ENCODE assay signal across 10 mouse cellular contexts in the genomic region with DNA sequence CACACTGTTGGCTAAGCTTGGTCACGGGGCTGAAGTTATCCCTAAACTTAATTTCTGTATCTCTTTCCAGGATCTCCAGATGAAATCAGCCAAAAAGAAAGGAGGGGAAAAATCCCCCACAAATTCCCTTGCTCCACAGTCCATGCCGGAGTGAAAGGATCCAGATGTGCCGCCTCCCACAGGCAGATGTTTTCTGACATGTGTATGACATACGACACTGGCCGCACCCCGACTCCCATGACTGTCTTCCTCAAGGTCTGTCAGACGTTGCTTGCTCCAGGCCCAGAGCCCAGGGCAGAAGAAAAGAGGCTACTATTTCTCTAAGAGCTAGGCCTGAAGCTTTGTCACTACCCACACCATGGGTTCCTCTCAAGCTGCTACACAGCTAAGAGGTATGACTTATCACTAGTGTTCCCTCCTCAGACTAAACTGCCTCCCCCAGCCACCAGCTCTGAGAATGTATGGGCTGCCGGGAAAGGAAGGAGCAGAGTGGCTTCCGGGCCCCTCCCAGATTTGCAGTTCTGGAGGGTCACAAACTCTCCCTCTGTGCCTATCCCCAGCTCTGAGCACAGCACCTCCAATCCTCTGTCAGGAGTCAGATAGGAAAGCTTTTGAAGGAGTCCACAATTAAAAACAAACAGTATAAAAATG. TPM values are rescaled to one million over a fixed set of nuclear protein-coding genes. Genes with fewer than 3 reads are reported as not detected.
DNase-seq lines count a peak whose midpoint lies in the region; ATAC-seq lines count a peak whose summit lies in the region.
"Had no signal": no experiment of that assay in that cellular context is flagged by ENCODE, and none has a peak within 500 bp of the region (broad histone marks: within the 10 kb centered on the region; RNA-seq: fewer than 3 reads in every experiment).

No protein-coding gene starts in this region.

- no peaks in the 10 kb centered on the region for H3K27me3 ChIP-seq in lung, embryonic 15.5 days
- H3K27me3 ChIP-seq in intestine, embryonic 14.5 days (replicated peaks; ENCODE audit: control insufficient read depth, insufficient read depth, low read length): no peaks in the 10 kb centered on the region
- no peaks in the 10 kb centered on the region for H3K27me3 ChIP-seq in stomach, embryonic 16.5 days (ENCODE audit: control insufficient read depth, insufficient read depth, low read length)
- peaks cover 8% of the 10 kb centered on the region; the same call in 1 of the 2 replicates for H3K27me3 ChIP-seq in liver, embryonic 11.5 days (replicated peaks; ENCODE audit: control insufficient read depth, insufficient read depth, low read length)
- no peaks in the 10 kb centered on the region for H3K27me3 ChIP-seq in hindbrain, embryonic 12.5 days
- H3K27me3 ChIP-seq: midbrain, embryonic 12.5 days had no signal

- H3K27ac ChIP-seq in lung, embryonic 15.5 days: 0 out of 2 replicates have a peak overlapping the region, but pooled peaks have one; percentile 17
- H3K27ac ChIP-seq in intestine, embryonic 14.5 days (ENCODE audit: low read depth): peak overlapping the region; percentile 51
- H3K27ac ChIP-seq in stomach, embryonic 16.5 days (ENCODE audit: low read length): peak overlapping the region; percentile 77
- H3K27ac ChIP-seq in liver, embryonic 11.5 days (ENCODE audit: low read depth, low read length): no peak overlapping the region
- H3K27ac ChIP-seq in hindbrain, embryonic 12.5 days: no peak overlapping the region
- H3K27ac ChIP-seq: midbrain, embryonic 12.5 days had no signal

- DNase-seq in frontal cortex, postnatal 36 days (ENCODE audit: low spot score in 2 of 2): no peak
- no peak for DNase-seq in lung, postnatal 25 days (ENCODE audit: low spot score)
- peak; percentile 68 for DNase-seq in intestine, embryonic 14.5 days (ENCODE audit: low spot score)
- DNase-seq in liver, embryonic 11.5 days (ENCODE audit: low spot score): no peak
- DNase-seq: left cerebral cortex, postnatal 4 days had no signal

- peaks cover 31% of the 10 kb centered on the region for H3K4me1 ChIP-seq in lung, embryonic 15.5 days
- peaks cover 36% of the 10 kb centered on the region for H3K4me1 ChIP-seq in intestine, embryonic 14.5 days (replicated peaks; ENCODE audit: control insufficient read depth, insufficient read depth, low read length)
- H3K4me1 ChIP-seq in stomach, embryonic 16.5 days (ENCODE audit: control insufficient read depth, insufficient read depth, low read length): peaks cover 51% of the 10 kb centered on the region
- peaks cover 25% of the 10 kb centered on the region for H3K4me1 ChIP-seq in liver, embryonic 11.5 days (replicated peaks; ENCODE audit: control insufficient read depth, insufficient read depth, low read length)
- peaks cover 15% of the 10 kb centered on the region for H3K4me1 ChIP-seq in hindbrain, embryonic 12.5 days

- peak; percentile 66 for ATAC-seq in frontal cortex, adult (ENCODE audit: low TSS enrichment)
- ATAC-seq in lung, embryonic 15.5 days (ENCODE audit: borderline replicate concordance, extremely low read depth, low FRiP score, low TSS enrichment): peak; percentile 34; the same call in 1 of the 2 replicates
- ATAC-seq in intestine, embryonic 14.5 days (replicated peaks; ENCODE audit: low FRiP score, low TSS enrichment, low read depth): peak; percentile 75
- peak; percentile 60; the same call in 1 of the 2 replicates for ATAC-seq in stomach, embryonic 16.5 days (ENCODE audit: insufficient read depth, low FRiP score)
- ATAC-seq in liver, embryonic 11.5 days (replicated peaks; ENCODE audit: low FRiP score): no peak
- ATAC-seq in hindbrain, embryonic 12.5 days (ENCODE audit: low FRiP score): no peak

- peaks cover 46% of the 10 kb centered on the region for H3K36me3 ChIP-seq in lung, embryonic 15.5 days
- H3K36me3 ChIP-seq in intestine, embryonic 14.5 days (ENCODE audit: control insufficient read depth, insufficient read depth, low read length): peaks cover 60% of the 10 kb centered on the region
- peaks cover 32% of the 10 kb centered on the region for H3K36me3 ChIP-seq in stomach, embryonic 16.5 days (ENCODE audit: control insufficient read depth, insufficient read depth, low read length)
- H3K36me3 ChIP-seq in liver, embryonic 11.5 days (ENCODE audit: control insufficient read depth, insufficient read depth, low read length): peaks cover 7% of the 10 kb centered on the region
- peaks cover 82% of the 10 kb centered on the region for H3K36me3 ChIP-seq in hindbrain, embryonic 12.5 days

- no peaks in the 10 kb centered on the region for H3K9me3 ChIP-seq in lung, embryonic 15.5 days
- H3K9me3 ChIP-seq in intestine, embryonic 14.5 days (ENCODE audit: control insufficient read depth, low read length): no peaks in the 10 kb centered on the region
- no peaks in the 10 kb centered on the region for H3K9me3 ChIP-seq in stomach, embryonic 16.5 days (replicated peaks; ENCODE audit: control insufficient read depth, low read length)
- no peaks in the 10 kb centered on the region for H3K9me3 ChIP-seq in liver, embryonic 11.5 days (ENCODE audit: control insufficient read depth, low read length)
- no peaks in the 10 kb centered on the region for H3K9me3 ChIP-seq in hindbrain, embryonic 12.5 days (replicated peaks)
- H3K9me3 ChIP-seq: midbrain, embryonic 12.5 days had no signal

- 42% methylated on average over 9 of the region's 9 CpGs for WGBS in lung, embryonic 15.5 days
- WGBS in intestine, embryonic 14.5 days: 40% methylated on average over 9 of the region's 9 CpGs
- WGBS in stomach, embryonic 16.5 days: 48% methylated on average over 9 of the region's 9 CpGs
- 65% methylated on average over 9 of the region's 9 CpGs for WGBS in liver, embryonic 11.5 days
- WGBS in hindbrain, embryonic 12.5 days: 64% methylated on average over 9 of the region's 9 CpGs

- no peak overlapping the region for H3K4me3 ChIP-seq in lung, embryonic 15.5 days
- H3K4me3 ChIP-seq in intestine, embryonic 14.5 days (ENCODE audit: low read depth, low read length): no peak overlapping the region
- H3K4me3 ChIP-seq in stomach, embryonic 16.5 days (replicated peaks; ENCODE audit: low read length): no peak overlapping the region
- no peak overlapping the region for H3K4me3 ChIP-seq in liver, embryonic 11.5 days (ENCODE audit: low read depth, low read length)
- no peak overlapping the region for H3K4me3 ChIP-seq in hindbrain, embryonic 12.5 days
- H3K4me3 ChIP-seq: midbrain, embryonic 12.5 days had no signal

- H3K4me2 ChIP-seq in lung, embryonic 15.5 days: no peak overlapping the region
- no peak overlapping the region for H3K4me2 ChIP-seq in intestine, embryonic 14.5 days (ENCODE audit: low read length)
- H3K4me2 ChIP-seq in stomach, embryonic 16.5 days (ENCODE audit: low read depth, low read length): no peak overlapping the region
- H3K4me2 ChIP-seq in liver, embryonic 11.5 days: no peak overlapping the region
- no peak overlapping the region for H3K4me2 ChIP-seq in hindbrain, embryonic 12.5 days (replicated peaks)
- H3K4me2 ChIP-seq: midbrain, embryonic 12.5 days had no signal

- no peak overlapping the region for H3K9ac ChIP-seq in lung, embryonic 15.5 days
- H3K9ac ChIP-seq in intestine, embryonic 14.5 days (ENCODE audit: low read length): no peak overlapping the region
- no peak overlapping the region for H3K9ac ChIP-seq in stomach, embryonic 16.5 days (ENCODE audit: low read length)
- no peak overlapping the region for H3K9ac ChIP-seq in liver, embryonic 11.5 days (ENCODE audit: low read depth, low read length)
- H3K9ac ChIP-seq in hindbrain, embryonic 12.5 days: no peak overlapping the region
- H3K9ac ChIP-seq: midbrain, embryonic 12.5 days had no signal

RNA-seq across cellular contexts. Expression of a gene that starts 11.4 kb away (rescaled TPM):
- 72.6 and 73.6 TPM in 2 replicates for polyA plus RNA-seq in lung, embryonic 15.5 days (2015; fragmentation: Nextera tagmentation; extraction: Ambion mirVana)
- 92.1 and 96.6 TPM in 2 replicates for polyA plus RNA-seq in intestine, embryonic 14.5 days (2014; fragmentation: Nextera tagmentation; extraction: Ambion mirVana)
- polyA plus RNA-seq in stomach, embryonic 16.5 days (2015; fragmentation: Nextera tagmentation; extraction: Ambion mirVana): 95.6 and 102 TPM in 2 replicates
- polyA plus RNA-seq in liver, embryonic 11.5 days (2014; fragmentation: Nextera tagmentation; extraction: Ambion mirVana): 35.7 and 36.8 TPM in 2 replicates
- polyA plus RNA-seq in hindbrain, embryonic 12.5 days (2016; fragmentation: Nextera tagmentation; extraction: Ambion mirVana): 111 and 115 TPM in 2 replicates

RNA-seq across cellular contexts. Expression of a gene that starts 33.2 kb away (rescaled TPM):
- polyA plus RNA-seq in lung, embryonic 15.5 days (2015; fragmentation: Nextera tagmentation; extraction: Ambion mirVana): 33.1 and 37.6 TPM in 2 replicates
- polyA plus RNA-seq in intestine, embryonic 14.5 days (2014; fragmentation: Nextera tagmentation; extraction: Ambion mirVana): 28.5 and 29.4 TPM in 2 replicates
- 49.7 and 60.3 TPM in 2 replicates for polyA plus RNA-seq in stomach, embryonic 16.5 days (2015; fragmentation: Nextera tagmentation; extraction: Ambion mirVana)
- 28.7 TPM in 2 replicates for polyA plus RNA-seq in liver, embryonic 11.5 days (2014; fragmentation: Nextera tagmentation; extraction: Ambion mirVana)
- polyA plus RNA-seq in hindbrain, embryonic 12.5 days (2016; fragmentation: Nextera tagmentation; extraction: Ambion mirVana): 8.8 and 11.3 TPM in 2 replicates

RNA-seq across cellular contexts. Expression of a gene that starts 57.2 kb away (rescaled TPM):
- polyA plus RNA-seq in lung, embryonic 15.5 days (2015; fragmentation: Nextera tagmentation; extraction: Ambion mirVana): 11.8 TPM in 2 replicates
- 8.8 and 8.9 TPM in 2 replicates for polyA plus RNA-seq in intestine, embryonic 14.5 days (2014; fragmentation: Nextera tagmentation; extraction: Ambion mirVana)
- polyA plus RNA-seq in stomach, embryonic 16.5 days (2015; fragmentation: Nextera tagmentation; extraction: Ambion mirVana): 8.8 and 10.0 TPM in 2 replicates
- polyA plus RNA-seq in liver, embryonic 11.5 days (2014; fragmentation: Nextera tagmentation; extraction: Ambion mirVana): 10.5 and 11.2 TPM in 2 replicates
- polyA plus RNA-seq in hindbrain, embryonic 12.5 days (2016; fragmentation: Nextera tagmentation; extraction: Ambion mirVana): 7.8 and 8.9 TPM in 2 replicates

RNA-seq across cellular contexts. Expression of a gene that starts 58.8 kb away (rescaled TPM):
- 14.2 and 15.4 TPM in 2 replicates for polyA plus RNA-seq in lung, embryonic 15.5 days (2015; fragmentation: Nextera tagmentation; extraction: Ambion mirVana)
- 7.4 and 7.5 TPM in 2 replicates for polyA plus RNA-seq in intestine, embryonic 14.5 days (2014; fragmentation: Nextera tagmentation; extraction: Ambion mirVana)
- polyA plus RNA-seq in stomach, embryonic 16.5 days (2015; fragmentation: Nextera tagmentation; extraction: Ambion mirVana): 9.9 and 10.1 TPM in 2 replicates
- 5.7 and 5.8 TPM in 2 replicates for polyA plus RNA-seq in liver, embryonic 11.5 days (2014; fragmentation: Nextera tagmentation; extraction: Ambion mirVana)
- 6.8 and 8.9 TPM in 2 replicates for polyA plus RNA-seq in hindbrain, embryonic 12.5 days (2016; fragmentation: Nextera tagmentation; extraction: Ambion mirVana)

Comparison
In these comparisons a context has a peak if more than half of its experiments do, and no peak if none do; other contexts are left out.
1. ATAC-seq: peak in frontal cortex, adult (single experiment), lung, embryonic 15.5 days (single experiment), intestine, embryonic 14.5 days (single experiment) and stomach, embryonic 16.5 days (single experiment); none in liver, embryonic 11.5 days (single experiment) and hindbrain, embryonic 12.5 days (single experiment).
2. H3K27ac ChIP-seq: peak in lung, embryonic 15.5 days (single experiment), intestine, embryonic 14.5 days (single experiment) and stomach, embryonic 16.5 days (single experiment); none in liver, embryonic 11.5 days (single experiment) and hindbrain, embryonic 12.5 days (single experiment).